Mouse (Mus musculus) stomach, postnatal 0 days (tissue): ENCODE results near the gene BC004004. TPM values are rescaled to one million over a fixed set of nuclear protein-coding genes. Genes with fewer than 3 reads are reported as not detected.
A peak's percentile ranks its signal among the peaks of the same experiment; 100 is the strongest.

Source experiments
- ATAC-seq: fragments of 200-750 bp; cut with Nextera tagmentation; 2 replicates; pipeline ENCODE4 v1.8.0; 2017; ENCODE audit not compliant: low FRiP score, low TSS enrichment
- DNase-seq: peaks from one replicate; pipeline ENCODE4 v3.0.0-alpha.2; 2016; ENCODE audit warnings: low spot score
- H3K27ac ChIP-seq: fragments of 300-500 bp; sonication (generic); replicated peaks from 2 replicates; pipeline ENCODE4 v1.5.1; 2014; ENCODE audit warnings: mild to moderate bottlenecking, control low read depth
- H3K27me3 ChIP-seq: fragments of 300-500 bp; sonication (generic); 2 replicates; pipeline ENCODE4 v1.6.1; 2014; ENCODE audit warnings: low read length; ENCODE audit not compliant: control insufficient read depth, insufficient read depth
- H3K36me3 ChIP-seq: fragments of 300-500 bp; sonication (generic); 2 replicates; pipeline ENCODE4 v1.6.1; 2014; ENCODE audit warnings: low read length, mixed read lengths; ENCODE audit not compliant: control insufficient read depth, insufficient read depth
- H3K4me1 ChIP-seq: fragments of 300-500 bp; sonication (generic); replicated peaks from 2 replicates; pipeline ENCODE4 v1.6.1; 2014; ENCODE audit warnings: antibody characterized with exemption; ENCODE audit not compliant: control insufficient read depth, insufficient read depth
- H3K4me2 ChIP-seq: fragments of 300-500 bp; sonication (generic); replicated peaks from 2 replicates; pipeline ENCODE4 v1.6.1; 2014; ENCODE audit warnings: low read depth, mild to moderate bottlenecking, control low read depth, moderate library complexity
- H3K4me3 ChIP-seq: fragments of 300-500 bp; sonication (generic); 2 replicates; pipeline ENCODE4 v1.5.1; 2014; ENCODE audit warnings: low read depth, low read length, control low read depth
- H3K9ac ChIP-seq: fragments of 300-500 bp; sonication (generic); 2 replicates; pipeline ENCODE4 v1.6.1; 2014; ENCODE audit warnings: mild to moderate bottlenecking, low read length, control low read depth, mixed read lengths
- H3K9me3 ChIP-seq: fragments of 300-500 bp; sonication (generic); 2 replicates; pipeline ENCODE4 v1.6.1; 2016; ENCODE audit warnings: low read length; ENCODE audit not compliant: control insufficient read depth
- CTCF ChIP-seq: IDR thresholded peaks from 2 replicates; pipeline ENCODE4 v1.5.1; 2016; ENCODE audit warnings: antibody characterized with exemption, low read depth, mild to moderate bottlenecking, moderate library complexity
- EP300 ChIP-seq: optimal IDR thresholded peaks from 2 replicates; pipeline ENCODE3; 2016; ENCODE audit warnings: antibody characterized with exemption
- WGBS: fragments of 180-500 bp; shearing (Covaris S2); extraction: QIAGEN DNeasy Blood & Tissue Kit; methylation state at CpG from one replicate; pipeline ENCODE4 v1.1.7; 2014; 5-methylcytosine and 5-hydroxymethylcytosine counted together
- polyA plus RNA-seq: library from polyadenylated mRNA; unstranded; fragments of >200 nt; fragmentation: Nextera tagmentation; extraction: Ambion mirVana; gene quantifications from 2 replicates; pipeline ENCODE4 v1.2.1, GENCODE M21; 2015

BC004004 gene
- polyA plus RNA-seq, 1 experiment from 2014 or later, result 97.2 TPM

DNA sequence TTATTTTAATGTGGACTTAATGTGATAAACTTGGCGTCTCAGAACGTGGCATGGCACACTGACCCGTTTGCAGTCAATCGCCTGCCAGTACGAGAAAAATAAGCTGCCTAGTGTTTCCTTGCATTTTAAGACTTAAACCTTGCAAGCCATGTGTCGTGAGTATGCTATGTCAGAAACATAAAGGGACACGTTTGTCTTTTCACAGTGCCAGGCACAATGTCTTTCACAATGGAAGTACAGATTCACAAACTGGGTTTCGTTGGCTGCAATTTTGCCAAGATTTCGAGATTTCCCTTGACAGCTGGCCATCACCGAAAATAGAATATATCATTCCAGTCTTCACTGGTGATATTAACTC is 740 bp downstream of the BC004004 start:
- ATAC-seq, result no peak
- Histone ChIP-seq H3K27me3 (no peaks in the 10 kb centered on the region), H3K9ac (peak overlapping the region; percentile 92), H3K27ac (peak overlapping the region; percentile 99), H3K4me2 (peak overlapping the region; percentile 70), H3K4me3 (peak overlapping the region; percentile 75), H3K4me1 (0 out of 2 replicates have a peak, but pooled peaks cover 2% of the 10 kb centered on the region), H3K36me3 (no peaks in the 10 kb centered on the region), H3K9me3 (no peaks in the 10 kb centered on the region)
- TF ChIP-seq EP300, result no peak
- 14% methylated on average over 10 of the region's 10 CpGs for WGBS
- DNase-seq, result no peak

- Histone ChIP-seq H3K9ac (no peak overlapping the region), H3K4me3 (no peak overlapping the region), H3K4me2 (no peak overlapping the region), H3K27ac (peak overlapping the region; percentile 1; the same call in 1 of the 2 replicates), H3K9me3 (no peaks in the 10 kb centered on the region), H3K36me3 (no peaks in the 10 kb centered on the region), H3K27me3 (no peaks in the 10 kb centered on the region), H3K4me1 (no peaks in the 10 kb centered on the region)
- ATAC-seq (no peak), DNase-seq (no peak)
- TF ChIP-seq EP300 (no peak), CTCF (no peak)
- WGBS, result 85% methylated on average over 9 of the region's 9 CpGs
Measured at GRCm38 (mm10) chr17:29270148-29270698, 1.6 kb downstream of the BC004004 start.

DNA sequence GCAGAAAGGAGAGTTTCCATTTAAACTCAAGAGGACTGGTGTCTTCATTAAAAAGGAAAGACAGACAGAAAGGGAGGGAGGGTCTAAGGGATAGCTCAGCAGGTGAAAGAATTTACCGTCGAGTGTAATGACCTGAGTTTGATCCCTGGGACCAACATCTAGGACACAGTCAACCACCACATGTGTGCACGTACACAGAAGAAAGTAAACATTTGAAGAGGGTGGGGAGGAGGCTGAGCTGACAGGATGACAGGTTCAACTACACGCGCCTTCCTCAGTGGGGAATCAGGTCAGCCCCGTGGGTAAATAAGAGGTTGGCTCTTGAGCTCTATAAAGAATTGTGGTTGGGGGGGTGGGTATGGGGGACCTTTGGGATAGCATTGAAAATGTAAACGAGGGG is 4.6 kb downstream of the BC004004 start:
- no peak overlapping the region for H3K27ac ChIP-seq
- TF ChIP-seq EP300 (no peak), CTCF (no peak)
- no peaks in the 10 kb centered on the region for H3K36me3 ChIP-seq
- ATAC-seq, result no peak
- peak; percentile 19 for DNase-seq
- WGBS, result 58% methylated on average over 7 of the region's 7 CpGs
- no peaks in the 10 kb centered on the region for H3K27me3 ChIP-seq
- H3K4me1 ChIP-seq, result no peaks in the 10 kb centered on the region
- no peak overlapping the region for H3K9ac ChIP-seq
- H3K4me2 ChIP-seq, result no peak overlapping the region
- H3K9me3 ChIP-seq, result no peaks in the 10 kb centered on the region
- no peak overlapping the region for H3K4me3 ChIP-seq

DNA sequence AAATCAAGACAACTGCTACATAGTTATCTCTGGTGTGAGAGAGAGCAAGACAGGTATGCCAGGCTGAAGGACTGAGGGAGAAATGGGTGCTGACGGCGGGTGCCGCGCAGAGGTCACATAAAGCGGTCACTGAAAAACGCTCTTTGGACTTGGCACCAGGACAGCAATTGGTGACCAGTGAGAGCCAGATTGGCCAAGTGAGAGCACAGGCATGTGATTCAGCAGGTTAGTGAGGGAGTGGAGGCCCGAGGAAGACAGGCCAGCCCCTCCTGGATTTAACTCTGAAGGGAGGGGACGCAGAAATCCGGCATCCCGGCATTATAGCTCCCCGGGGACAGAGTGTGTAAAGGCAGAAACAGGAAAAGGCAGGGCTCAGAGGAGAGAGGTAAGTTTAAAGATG is 5.3 kb downstream of the BC004004 start:
- DNase-seq (peak; percentile 63), ATAC-seq (peak; percentile 69)
- H3K27me3 ChIP-seq, result no peaks in the 10 kb centered on the region
- no peak overlapping the region for H3K4me3 ChIP-seq
- H3K27ac ChIP-seq, result no peak overlapping the region; the same call in 1 of the 2 replicates
- TF ChIP-seq CTCF, result no peak
- no peak for TF ChIP-seq EP300
- H3K4me2 ChIP-seq, result no peak overlapping the region
- H3K4me1 ChIP-seq, result no peaks in the 10 kb centered on the region
- H3K9ac ChIP-seq, result no peak overlapping the region
- no peaks in the 10 kb centered on the region for H3K9me3 ChIP-seq
- WGBS, result 66% methylated on average over 11 of the region's 11 CpGs
- H3K36me3 ChIP-seq, result no peaks in the 10 kb centered on the region

DNA sequence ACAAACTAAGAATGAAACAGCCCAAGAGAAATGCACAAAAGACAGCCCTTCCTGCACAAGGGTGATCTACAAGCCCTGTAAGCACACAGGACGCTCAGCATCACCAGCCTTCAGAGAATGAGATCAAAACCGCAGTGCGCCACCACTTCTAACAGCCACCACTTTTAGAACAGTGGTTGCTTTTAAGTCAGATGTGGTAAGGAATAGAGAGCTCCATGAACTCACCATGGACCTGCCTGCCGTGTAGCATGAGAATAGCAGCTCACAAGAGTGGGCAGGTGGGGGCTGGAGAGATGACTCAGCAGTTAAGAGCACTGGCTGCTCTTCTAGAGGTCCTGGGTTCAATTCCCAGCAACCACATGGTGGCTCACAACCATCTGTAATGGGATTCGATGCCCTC is 11.8 kb downstream of the BC004004 start:
- Histone ChIP-seq H3K4me2 (no peak overlapping the region), H3K4me3 (no peak overlapping the region), H3K36me3 (no peaks in the 10 kb centered on the region), H3K27me3 (no peaks in the 10 kb centered on the region), H3K4me1 (no peaks in the 10 kb centered on the region), H3K9me3 (no peaks in the 10 kb centered on the region), H3K9ac (no peak overlapping the region), H3K27ac (no peak overlapping the region)
- ATAC-seq (no peak), DNase-seq (no peak)
- WGBS, result 94% methylated on average over 5 of the region's 5 CpGs
- no peak for TF ChIP-seq EP300
- TF ChIP-seq CTCF, result no peak

DNA sequence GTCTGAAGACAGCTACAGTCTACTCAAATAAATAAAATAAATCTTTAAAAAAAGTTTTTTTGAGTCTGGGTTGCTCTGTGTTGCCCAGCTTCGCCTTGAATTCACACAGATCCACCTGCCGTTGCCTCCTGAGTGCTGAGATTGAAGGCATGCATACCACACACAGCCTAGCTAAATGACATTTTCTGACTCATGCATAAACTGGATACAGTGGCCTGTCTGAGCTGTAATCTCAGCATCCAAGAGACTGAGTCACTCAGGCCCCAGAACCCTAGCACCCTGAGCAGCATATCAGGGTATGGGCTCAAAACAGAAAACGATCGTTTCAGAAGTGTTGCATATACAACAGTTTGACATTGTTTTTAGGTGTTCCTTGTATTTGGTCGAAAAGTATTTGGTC is 13.0 kb downstream of the BC004004 start:
- Histone ChIP-seq H3K4me3 (no peak overlapping the region), H3K27me3 (no peaks in the 10 kb centered on the region), H3K9ac (no peak overlapping the region), H3K4me1 (no peaks in the 10 kb centered on the region), H3K27ac (no peak overlapping the region), H3K9me3 (no peaks in the 10 kb centered on the region), H3K36me3 (no peaks in the 10 kb centered on the region), H3K4me2 (no peak overlapping the region)
- DNase-seq (no peak), ATAC-seq (no peak)
- TF ChIP-seq CTCF (no peak), EP300 (no peak)
- WGBS, result 72% methylated on average over 5 of the region's 5 CpGs
